Mouse (Mus musculus) intestine, embryonic 16.5 days (tissue): ENCODE data around the gene Gtpbp1. TPM values are rescaled to one million over a fixed set of nuclear protein-coding genes. Genes with fewer than 3 reads are reported as not detected.

Experiments
- ATAC-seq: fragments of 200-750 bp; cut with Nextera tagmentation; 2 replicates; pipeline ENCODE4 v1.8.0; 2017; ENCODE audit warnings: moderate TSS enrichment, moderate library complexity
- H3K27ac ChIP-seq: fragments of 300-500 bp; sonication (generic); 2 replicates; pipeline ENCODE4 v1.5.1; 2014; ENCODE audit warnings: mild to moderate bottlenecking, low read length
- H3K27me3 ChIP-seq: fragments of 300-500 bp; sonication (generic); replicated peaks from 2 replicates; pipeline ENCODE4 v1.6.1; 2014; ENCODE audit warnings: low read length, control low read depth, mixed read lengths; ENCODE audit not compliant: control insufficient read depth, insufficient read depth
- H3K36me3 ChIP-seq: fragments of 300-500 bp; sonication (generic); 2 replicates; pipeline ENCODE4 v1.6.1; 2014; ENCODE audit warnings: low read length, control low read depth; ENCODE audit not compliant: control insufficient read depth, insufficient read depth
- H3K4me1 ChIP-seq: fragments of 300-500 bp; sonication (generic); 2 replicates; pipeline ENCODE4 v1.6.1; 2014; ENCODE audit warnings: low read length, control low read depth, mixed read lengths; ENCODE audit not compliant: control insufficient read depth, insufficient read depth
- H3K4me2 ChIP-seq: fragments of 300-500 bp; sonication (generic); 2 replicates; pipeline ENCODE4 v1.6.1; 2014; ENCODE audit warnings: low read depth, low read length, control low read depth
- H3K4me3 ChIP-seq: fragments of 300-500 bp; sonication (generic); 2 replicates; pipeline ENCODE4 v1.5.1; 2014; ENCODE audit warnings: mild to moderate bottlenecking, low read length
- H3K9ac ChIP-seq: fragments of 300-500 bp; sonication (generic); 2 replicates; pipeline ENCODE4 v1.6.1; 2014; ENCODE audit warnings: low read depth, low read length
- H3K9me3 ChIP-seq: fragments of 300-500 bp; sonication (generic); 2 replicates; pipeline ENCODE4 v1.6.1; 2016; ENCODE audit warnings: low read length, control low read depth; ENCODE audit not compliant: control insufficient read depth
- WGBS: fragments of 180-500 bp; shearing (Covaris S2); extraction: QIAGEN DNeasy Blood & Tissue Kit; methylation state at CpG from one replicate; pipeline ENCODE4 v1.1.7; 2014; 5-methylcytosine and 5-hydroxymethylcytosine counted together
- polyA plus RNA-seq: library from polyadenylated mRNA; unstranded; fragments of >200 nt; fragmentation: Nextera tagmentation; extraction: Ambion mirVana; gene quantifications from 2 replicates; pipeline ENCODE4 v1.2.1, GENCODE M21; 2015

The Gtpbp1 gene
- polyA plus RNA-seq, 1 experiment from 2014 or later = 25.3 TPM

DNA sequence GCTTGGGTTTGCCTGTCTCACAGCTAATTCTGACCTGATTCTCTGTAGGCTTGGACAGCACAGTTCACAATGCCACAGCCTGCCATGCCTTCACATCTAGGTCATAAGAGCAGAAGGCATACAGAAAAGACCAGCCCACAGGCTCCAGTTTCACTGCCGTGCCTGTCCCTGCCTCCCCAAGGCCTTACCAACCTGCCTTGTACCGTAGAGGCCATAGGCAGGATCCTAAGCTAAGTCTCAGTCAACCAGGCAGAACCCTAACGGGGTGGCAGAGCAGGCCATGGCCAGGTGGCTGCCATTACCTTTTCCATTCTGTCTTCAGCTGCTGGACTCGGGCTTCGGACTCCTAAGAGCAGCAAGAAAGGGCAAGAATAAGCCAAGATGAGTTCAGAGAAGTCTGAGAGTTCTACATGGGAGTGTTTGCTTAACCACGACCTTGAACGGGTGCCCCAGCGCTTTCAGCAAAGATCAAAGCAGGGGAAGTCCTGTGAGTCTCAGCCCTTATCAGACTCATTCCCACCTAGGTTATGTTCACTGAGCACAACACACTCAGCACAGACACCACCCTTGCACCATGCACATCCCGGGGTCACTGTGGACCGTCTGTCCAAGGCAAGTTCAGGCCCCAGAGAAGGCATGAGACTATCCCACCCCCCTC, 38.2 kb downstream of the Gtpbp1 start:
- peaks cover 4% of the 10 kb centered on the region; the same call in 1 of the 2 replicates for H3K4me1 ChIP-seq
- no peaks in the 10 kb centered on the region for H3K27me3 ChIP-seq
- H3K9ac ChIP-seq = no peak overlapping the region
- no peak overlapping the region for H3K27ac ChIP-seq
- peak; percentile 56; the same call in 1 of the 2 replicates for ATAC-seq
- H3K9me3 ChIP-seq = no peaks in the 10 kb centered on the region
- peaks cover 24% of the 10 kb centered on the region for H3K36me3 ChIP-seq
- no peak overlapping the region for H3K4me2 ChIP-seq
- 61% methylated on average over 10 of the region's 10 CpGs for WGBS
- no peak overlapping the region for H3K4me3 ChIP-seq

DNA sequence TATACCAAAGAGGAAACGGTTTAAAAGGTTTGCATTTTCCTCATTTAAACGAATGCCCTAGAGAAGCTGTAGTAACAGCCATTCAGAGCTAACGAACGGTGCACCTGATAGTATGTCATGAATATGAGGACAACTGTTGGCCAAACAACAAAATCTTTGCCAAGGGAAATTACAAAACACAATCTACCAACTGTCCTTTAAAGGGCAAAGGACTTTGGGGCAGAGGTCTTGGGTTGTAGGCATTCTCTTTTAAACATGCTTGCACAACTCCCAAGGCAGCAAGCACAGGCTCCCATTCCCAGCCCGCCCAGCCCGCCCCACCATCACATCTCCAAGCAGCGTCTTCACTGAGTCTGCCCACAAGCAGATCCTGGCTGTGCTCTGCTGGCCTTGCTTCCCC, 40.9 kb downstream of the Gtpbp1 start:
- Histone ChIP-seq H3K27ac (no peak overlapping the region), H3K36me3 (peaks cover 18% of the 10 kb centered on the region; the same call in 1 of the 2 replicates), H3K27me3 (no peaks in the 10 kb centered on the region), H3K9me3 (no peaks in the 10 kb centered on the region), H3K9ac (no peak overlapping the region), H3K4me3 (no peak overlapping the region), H3K4me1 (peaks cover 4% of the 10 kb centered on the region; the same call in 1 of the 2 replicates), H3K4me2 (no peak overlapping the region)
- no peak for ATAC-seq
- 92% methylated on average over 7 of the region's 7 CpGs for WGBS

DNA sequence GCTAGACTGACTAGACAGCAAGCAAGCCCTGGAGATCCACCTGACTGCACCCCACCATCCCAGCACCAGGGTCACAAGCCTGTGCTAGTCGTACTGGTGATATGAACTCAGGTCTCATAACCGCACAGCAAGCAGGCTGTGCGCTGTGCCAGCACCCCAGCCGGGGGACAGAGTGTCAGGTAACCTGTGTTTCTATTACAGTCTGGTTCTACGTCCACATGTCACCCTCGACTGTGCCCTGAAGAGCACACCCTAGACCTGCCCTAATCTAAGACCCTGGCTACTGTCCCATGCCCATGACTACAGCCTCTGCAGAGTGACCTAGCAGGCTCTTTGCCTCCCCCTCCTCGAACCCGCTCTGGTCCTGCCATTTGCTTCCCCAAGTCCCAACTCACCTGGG, 42.5 kb downstream of the Gtpbp1 start:
- H3K4me2 ChIP-seq = no peak overlapping the region
- ATAC-seq = no peak
- no peak overlapping the region for H3K4me3 ChIP-seq
- no peak overlapping the region for H3K27ac ChIP-seq
- WGBS = 96% methylated on average over 8 of the region's 8 CpGs
- H3K9ac ChIP-seq = no peak overlapping the region
- peaks cover 14% of the 10 kb centered on the region; the same call in 1 of the 2 replicates for H3K36me3 ChIP-seq
- H3K9me3 ChIP-seq = no peaks in the 10 kb centered on the region
- H3K4me1 ChIP-seq = peaks cover 4% of the 10 kb centered on the region; the same call in 1 of the 2 replicates
- no peaks in the 10 kb centered on the region for H3K27me3 ChIP-seq

DNA sequence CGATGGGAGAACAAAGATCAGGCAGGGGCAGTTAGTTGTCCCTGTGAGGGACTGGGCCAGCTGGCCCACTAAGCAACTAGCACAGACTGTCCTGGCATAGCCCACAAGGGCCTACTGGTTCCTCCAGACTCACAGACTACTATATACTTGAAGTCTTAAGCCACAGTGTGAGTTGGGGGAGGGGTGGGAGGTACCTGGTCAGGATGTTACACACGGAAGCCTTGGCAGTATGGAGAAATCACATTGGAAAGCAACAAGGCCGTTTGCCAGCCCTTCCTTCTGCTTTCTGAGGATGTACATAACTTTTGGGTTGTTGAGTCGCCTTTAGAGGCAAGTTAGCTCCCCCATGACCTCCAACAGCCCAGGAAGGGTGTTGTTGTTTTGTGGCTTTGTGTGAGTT, 43.0 kb downstream of the Gtpbp1 start:
- Histone ChIP-seq H3K4me3 (no peak overlapping the region), H3K36me3 (peaks cover 14% of the 10 kb centered on the region; the same call in 1 of the 2 replicates), H3K9me3 (no peaks in the 10 kb centered on the region), H3K4me2 (no peak overlapping the region), H3K4me1 (peaks cover 4% of the 10 kb centered on the region; the same call in 1 of the 2 replicates), H3K27ac (no peak overlapping the region), H3K27me3 (no peaks in the 10 kb centered on the region), H3K9ac (no peak overlapping the region)
- 78% methylated on average over 4 of the region's 4 CpGs for WGBS
- ATAC-seq = no peak

DNA sequence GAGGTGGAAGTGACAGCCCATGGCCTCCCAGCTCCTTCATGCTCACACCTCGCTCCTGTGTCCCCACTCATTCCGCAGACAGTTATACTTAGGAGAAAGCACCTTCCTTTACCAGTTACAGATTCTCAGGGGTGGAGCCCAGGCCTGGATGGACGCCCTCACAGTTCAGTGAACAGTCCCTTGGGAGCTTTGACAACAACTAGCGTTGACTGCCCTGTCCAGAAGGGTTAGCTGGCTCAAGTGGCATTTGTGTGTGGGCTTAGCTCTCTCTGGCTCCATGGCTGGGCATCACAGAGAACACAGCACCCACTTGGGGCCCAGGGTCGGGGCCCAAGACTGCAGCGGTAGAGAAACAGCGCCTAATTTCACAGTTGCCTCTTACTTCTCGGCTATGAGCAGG, 43.7 kb downstream of the Gtpbp1 start:
- Histone ChIP-seq H3K27ac (no peak overlapping the region), H3K4me3 (no peak overlapping the region), H3K4me1 (peaks cover under 1% of the 10 kb centered on the region; the same call in 1 of the 2 replicates), H3K9ac (no peak overlapping the region), H3K36me3 (peaks cover 14% of the 10 kb centered on the region; the same call in 1 of the 2 replicates), H3K9me3 (no peaks in the 10 kb centered on the region), H3K27me3 (no peaks in the 10 kb centered on the region), H3K4me2 (no peak overlapping the region)
- ATAC-seq = no peak
- WGBS = 83% methylated on average over 8 of the region's 8 CpGs

DNA sequence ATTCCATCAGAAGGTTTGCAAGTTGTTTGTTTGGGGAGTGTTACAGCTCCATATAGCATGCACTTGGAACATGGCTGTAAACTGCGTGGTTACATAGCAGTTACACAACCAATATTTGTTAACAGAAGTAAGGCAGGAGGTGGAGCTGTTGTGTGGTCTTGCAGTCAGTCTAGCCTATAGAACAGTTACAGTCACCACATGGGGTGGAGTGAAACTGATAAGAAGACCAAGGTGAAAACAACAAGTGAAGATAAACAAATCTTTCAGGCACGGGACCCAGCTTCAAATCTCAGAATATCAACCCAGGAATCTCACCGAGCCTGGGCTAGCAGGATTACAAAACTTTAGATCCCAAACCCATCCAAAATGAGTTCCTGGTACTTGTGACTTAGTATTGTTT, 50.1 kb downstream of the Gtpbp1 start:
- Histone ChIP-seq H3K9ac (no peak overlapping the region; the same call in 1 of the 2 replicates), H3K27ac (no peak overlapping the region), H3K4me3 (peak overlapping the region; percentile 96), H3K36me3 (peaks cover 7% of the 10 kb centered on the region; the same call in 1 of the 2 replicates), H3K4me2 (peak overlapping the region; percentile 92; the same call in 1 of the 2 replicates), H3K9me3 (no peaks in the 10 kb centered on the region; the same call in 1 of the 2 replicates), H3K4me1 (peaks cover 12% of the 10 kb centered on the region), H3K27me3 (no peaks in the 10 kb centered on the region)
- 54% methylated on average over 3 of the region's 3 CpGs for WGBS
- ATAC-seq = no peak

DNA sequence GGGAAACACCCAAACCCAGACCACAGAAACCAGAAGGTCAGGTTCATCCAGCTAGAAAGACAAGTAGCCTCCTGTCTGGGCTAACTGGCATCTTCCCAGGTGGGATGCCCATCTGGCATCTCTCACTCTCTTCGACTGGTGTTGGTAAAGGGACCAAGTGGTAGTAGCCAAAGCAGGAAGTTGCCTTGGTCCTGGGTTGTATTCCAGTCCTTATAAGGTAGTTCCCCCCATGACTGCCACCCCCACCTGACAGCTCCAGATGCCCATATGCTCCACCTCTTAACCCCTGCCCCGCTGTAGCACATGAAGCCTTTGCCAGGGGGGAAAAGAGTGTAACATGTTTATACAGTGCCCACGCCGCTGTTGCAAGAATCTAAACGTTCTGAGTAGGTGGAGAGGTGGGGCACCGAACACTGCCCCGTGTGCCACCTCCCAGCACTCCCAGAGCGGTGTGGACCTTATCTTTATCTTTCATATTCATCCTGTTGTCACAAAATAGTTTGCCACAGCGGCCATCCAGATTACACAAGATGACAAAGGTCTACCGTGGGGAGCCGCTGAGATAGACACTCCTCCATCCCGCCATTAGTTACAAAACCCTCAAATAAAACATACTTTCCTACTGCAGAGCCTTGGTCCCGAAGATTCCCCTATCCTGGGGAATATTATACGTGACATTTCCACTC, 50.7 kb downstream of the Gtpbp1 start:
- H3K27ac ChIP-seq = peak overlapping the region; percentile 65
- peaks cover 7% of the 10 kb centered on the region; the same call in 1 of the 2 replicates for H3K36me3 ChIP-seq
- no peaks in the 10 kb centered on the region; the same call in 1 of the 2 replicates for H3K9me3 ChIP-seq
- H3K9ac ChIP-seq = peak overlapping the region; percentile 93
- peaks cover 12% of the 10 kb centered on the region for H3K4me1 ChIP-seq
- H3K4me2 ChIP-seq = peak overlapping the region; percentile 92
- H3K4me3 ChIP-seq = peak overlapping the region; percentile 96
- ATAC-seq = 0 out of 2 replicates have a peak, but pooled peaks have one; percentile 6
- no peaks in the 10 kb centered on the region for H3K27me3 ChIP-seq
- whole genome bisulfite sequencing = 13% methylated on average over 14 of the region's 14 CpGs

DNA sequence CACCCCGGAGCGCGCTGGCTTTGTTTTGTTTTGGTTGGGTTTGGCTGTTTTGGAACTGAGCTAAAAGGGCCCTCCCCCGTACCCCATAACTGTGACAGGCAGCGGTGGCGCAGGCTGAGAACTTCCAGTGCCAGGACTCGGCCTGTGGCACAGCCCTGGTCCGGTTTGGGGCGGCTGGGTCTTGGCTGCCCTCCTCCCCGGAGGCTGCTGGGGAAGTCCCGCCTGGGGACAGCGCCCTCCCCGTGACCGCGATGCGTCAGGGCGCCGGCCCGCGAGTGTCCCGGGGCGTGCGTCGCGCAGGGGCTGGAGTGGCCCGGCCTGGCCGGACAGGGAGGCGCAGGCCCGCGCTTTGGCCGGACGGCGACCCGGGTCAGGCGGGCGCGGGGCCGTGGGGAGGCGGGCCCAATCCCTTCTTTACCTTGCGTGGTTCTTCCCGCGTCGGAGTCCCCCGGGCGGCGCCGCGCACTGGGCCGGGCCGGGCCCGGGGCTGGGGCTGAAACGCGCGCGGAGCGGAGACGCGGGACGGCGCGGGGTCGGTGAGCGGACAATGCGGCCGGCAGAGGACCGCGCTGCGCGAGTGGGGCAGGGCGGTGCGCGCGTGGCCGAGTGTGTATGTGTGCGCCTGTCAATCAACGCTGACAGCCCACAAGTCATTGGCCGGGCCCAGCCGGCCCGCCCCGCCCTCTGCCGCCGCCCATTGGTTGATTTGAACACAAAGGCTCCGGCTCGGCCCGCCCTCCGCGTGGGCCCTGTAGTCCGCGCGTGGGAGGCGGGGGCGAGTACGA, 51.5 kb downstream of the Gtpbp1 start, which contains the start of gene Sun2:
Sun2 (minus strand) TSS at position 616 of the 785 bp plus-strand sequence.
- Histone ChIP-seq H3K9me3 (no peaks in the 10 kb centered on the region; the same call in 1 of the 2 replicates), H3K27ac (peak within 1 kb of the TSS; percentile 65), H3K9ac (peak within 1 kb of the TSS; percentile 93), H3K4me3 (peak within 1 kb of the TSS; percentile 96), H3K4me1 (peaks cover 12% of the 10 kb centered on the region), H3K27me3 (no peaks in the 10 kb centered on the region), H3K36me3 (peaks cover 2% of the 10 kb centered on the region; the same call in 1 of the 2 replicates), H3K4me2 (peak within 1 kb of the TSS; percentile 92)
- WGBS = under 1% methylated on average over 91 of the region's 93 CpGs
- peak; percentile 94 for ATAC-seq

DNA sequence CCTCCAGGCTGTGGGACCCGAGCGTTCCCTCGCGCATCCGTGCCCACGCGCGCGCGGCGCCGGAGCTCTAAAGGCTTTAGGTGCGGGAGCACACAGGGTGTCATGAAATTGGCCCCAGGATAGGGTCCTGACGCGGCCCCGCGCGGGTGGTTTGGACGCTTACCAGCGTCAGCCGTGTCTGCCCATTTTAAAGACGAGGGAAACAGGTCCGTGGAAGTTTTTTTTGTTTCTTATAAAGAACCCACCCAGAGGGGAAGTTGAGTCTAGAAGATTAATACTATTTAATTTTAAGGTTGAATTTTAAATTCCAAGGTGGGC, 52.0 kb downstream of the Gtpbp1 start:
- H3K9me3 ChIP-seq = no peaks in the 10 kb centered on the region; the same call in 1 of the 2 replicates
- WGBS = under 1% methylated on average over 23 of the region's 23 CpGs
- peak overlapping the region; percentile 48; the same call in 1 of the 2 replicates for H3K27ac ChIP-seq
- H3K4me3 ChIP-seq = peak overlapping the region; percentile 96
- peak overlapping the region; percentile 92 for H3K4me2 ChIP-seq
- peak; percentile 41; the same call in 1 of the 2 replicates for ATAC-seq
- H3K9ac ChIP-seq = peak overlapping the region; percentile 93
- H3K27me3 ChIP-seq = no peaks in the 10 kb centered on the region
- no peaks in the 10 kb centered on the region for H3K36me3 ChIP-seq
- peaks cover 12% of the 10 kb centered on the region for H3K4me1 ChIP-seq
